Mouse (Mus musculus) heart, postnatal 0 days (tissue): ENCODE measurements around the gene Cdh13. TPM values are rescaled to one million over a fixed set of nuclear protein-coding genes. Genes with fewer than 3 reads are reported as not detected.
A peak's percentile ranks its signal among the peaks of the same experiment; 100 is the strongest.

ENCODE experiments used
- ATAC-seq: fragments of 200-750 bp; cut with Nextera tagmentation; 2 replicates; pipeline ENCODE4 v1.8.0; 2017; ENCODE audit warnings: low read depth, moderate number of reproducible peaks, moderate library complexity; ENCODE audit not compliant: insufficient read depth
- DNase-seq: peaks from one replicate; pipeline ENCODE4 v3.0.0-alpha.2; 2016; ENCODE audit warnings: low spot score
- H3K27ac ChIP-seq: fragments of 300-500 bp; sonication (generic); 2 replicates; pipeline ENCODE4 v1.5.1; 2014; ENCODE audit warnings: low read depth, mild to moderate bottlenecking
- H3K27me3 ChIP-seq: fragments of 300-500 bp; sonication (generic); 2 replicates; pipeline ENCODE4 v1.6.1; 2014; ENCODE audit warnings: low read length, mixed read lengths; ENCODE audit not compliant: control insufficient read depth, insufficient read depth
- H3K36me3 ChIP-seq: fragments of 300-500 bp; sonication (generic); replicated peaks from 2 replicates; pipeline ENCODE4 v1.6.1; 2014; ENCODE audit warnings: low read length, mixed read lengths; ENCODE audit not compliant: control insufficient read depth, insufficient read depth
- H3K4me1 ChIP-seq: fragments of 300-500 bp; sonication (generic); 2 replicates; pipeline ENCODE4 v1.6.1; 2014; ENCODE audit warnings: antibody characterized with exemption; ENCODE audit not compliant: control insufficient read depth, insufficient read depth
- H3K4me2 ChIP-seq: fragments of 300-500 bp; sonication (generic); 2 replicates; pipeline ENCODE4 v1.6.1; 2014; ENCODE audit warnings: low read depth, mild to moderate bottlenecking, low read length, moderate library complexity
- H3K4me3 ChIP-seq: fragments of 300-500 bp; sonication (generic); 2 replicates; pipeline ENCODE4 v1.5.1; 2014; ENCODE audit warnings: low read depth, low read length
- H3K9ac ChIP-seq: fragments of 300-500 bp; sonication (generic); replicated peaks from 2 replicates; pipeline ENCODE4 v1.6.1; 2014; ENCODE audit warnings: low read depth, low read length, mixed read lengths
- H3K9me3 ChIP-seq: fragments of 300-500 bp; sonication (generic); replicated peaks from 2 replicates; pipeline ENCODE4 v1.6.1; 2016; ENCODE audit warnings: low read length; ENCODE audit not compliant: control insufficient read depth
- CTCF ChIP-seq: IDR thresholded peaks from 2 replicates; pipeline ENCODE4 v1.5.1; 2016; ENCODE audit warnings: antibody characterized with exemption, control low read depth, low read depth
- EP300 ChIP-seq: IDR thresholded peaks from 2 replicates; pipeline ENCODE4 v1.6.1; 2016; ENCODE audit warnings: antibody characterized with exemption, low read depth
- WGBS: fragments of 180-500 bp; shearing (Covaris S2); extraction: QIAGEN DNeasy Blood & Tissue Kit; methylation state at CpG from one replicate; pipeline ENCODE4 v1.1.7; 2014; 5-methylcytosine and 5-hydroxymethylcytosine counted together
- polyA plus RNA-seq: library from polyadenylated mRNA; unstranded; fragments of >200 nt; fragmentation: Nextera tagmentation; extraction: Ambion mirVana; gene quantifications from 2 replicates; pipeline ENCODE4 v1.2.1, GENCODE M21; 2015
- total RNA-seq: library from RNA; depleted of rRNA; stranded (reverse); fragments of >200 nt; gene quantifications from 2 replicates; pipeline ENCODE4 v1.2.3, GENCODE M21; 2014; ENCODE audit warnings: low replicate concordance

The Cdh13 gene
- total and polyA plus RNA-seq, 2 experiments from 2014 or later = 109 to 136 TPM

GRCm38 (mm10) chr8:118431731-118432440 lies 148.4 kb downstream of the Cdh13 start:
- no peaks in the 10 kb centered on the region for H3K36me3 ChIP-seq
- H3K9ac ChIP-seq = no peak overlapping the region
- no peak for DNase-seq
- H3K4me3 ChIP-seq = no peak overlapping the region
- 73% methylated on average over 11 of the region's 11 CpGs for WGBS
- no peak for TF ChIP-seq CTCF
- peaks cover 4% of the 10 kb centered on the region for H3K4me1 ChIP-seq
- H3K27ac ChIP-seq = no peak overlapping the region; the same call in 1 of the 2 replicates
- no peak for ATAC-seq
- no peak overlapping the region for H3K4me2 ChIP-seq
- no peaks in the 10 kb centered on the region for H3K27me3 ChIP-seq
- H3K9me3 ChIP-seq = no peaks in the 10 kb centered on the region

GRCm38 (mm10) chr8:118433553-118434180 lies 150.1 kb downstream of the Cdh13 start:
- H3K4me2 ChIP-seq = no peak overlapping the region
- H3K36me3 ChIP-seq = no peaks in the 10 kb centered on the region
- H3K9me3 ChIP-seq = no peaks in the 10 kb centered on the region
- H3K4me3 ChIP-seq = no peak overlapping the region
- TF ChIP-seq CTCF = no peak
- TF ChIP-seq EP300 = peak; percentile 75
- peak overlapping the region; percentile 52 for H3K27ac ChIP-seq
- DNase-seq (no peak), ATAC-seq (peak; percentile 55)
- 73% methylated on average over 3 of the region's 3 CpGs for WGBS
- peaks cover 19% of the 10 kb centered on the region for H3K4me1 ChIP-seq
- H3K27me3 ChIP-seq = no peaks in the 10 kb centered on the region
- no peak overlapping the region for H3K9ac ChIP-seq

- Histone ChIP-seq H3K4me1 (peaks cover 19% of the 10 kb centered on the region), H3K9ac (no peak overlapping the region), H3K36me3 (no peaks in the 10 kb centered on the region), H3K27ac (no peak overlapping the region), H3K4me3 (no peak overlapping the region), H3K9me3 (no peaks in the 10 kb centered on the region), H3K27me3 (no peaks in the 10 kb centered on the region), H3K4me2 (no peak overlapping the region)
- DNase-seq (no peak), ATAC-seq (no peak)
- WGBS = 72% methylated on average over 5 of the region's 5 CpGs
- TF ChIP-seq CTCF (no peak), EP300 (no peak)
Measured at GRCm38 (mm10) chr8:118436751-118437150, 153.2 kb downstream of the Cdh13 start.

GRCm38 (mm10) chr8:118437152-118437551 lies 153.6 kb downstream of the Cdh13 start:
- 75% methylated on average over 10 of the region's 10 CpGs for WGBS
- no peak overlapping the region for H3K4me3 ChIP-seq
- no peak for TF ChIP-seq CTCF
- TF ChIP-seq EP300 = no peak
- H3K9me3 ChIP-seq = no peaks in the 10 kb centered on the region
- no peak for DNase-seq
- peaks cover 19% of the 10 kb centered on the region for H3K4me1 ChIP-seq
- no peaks in the 10 kb centered on the region for H3K36me3 ChIP-seq
- H3K27ac ChIP-seq = no peak overlapping the region
- no peak for ATAC-seq
- H3K4me2 ChIP-seq = no peak overlapping the region
- H3K27me3 ChIP-seq = no peaks in the 10 kb centered on the region
- H3K9ac ChIP-seq = no peak overlapping the region

- Histone ChIP-seq H3K9me3 (no peaks in the 10 kb centered on the region), H3K27ac (peak overlapping the region; percentile 23; the same call in 1 of the 2 replicates), H3K4me2 (0 out of 2 replicates have a peak overlapping the region, but pooled peaks have one; percentile 5), H3K36me3 (no peaks in the 10 kb centered on the region), H3K4me3 (no peak overlapping the region), H3K4me1 (peaks cover 19% of the 10 kb centered on the region), H3K9ac (no peak overlapping the region), H3K27me3 (no peaks in the 10 kb centered on the region)
- ATAC-seq (peak; percentile 50; the same call in 1 of the 2 replicates), DNase-seq (peak; percentile 50)
- TF ChIP-seq CTCF = no peak
- no peak for TF ChIP-seq EP300
- WGBS = 19% methylated on average over 3 of the region's 3 CpGs
Measured at GRCm38 (mm10) chr8:118437874-118438273, 154.3 kb downstream of the Cdh13 start.
